Mouse (Mus musculus): ENCODE data around the gene Tmed4. TPM values are rescaled to one million over a fixed set of nuclear protein-coding genes. Genes with fewer than 3 reads are reported as not detected.

Gene Tmed4
- polyA plus RNA-seq, 1 experiment from 2014 or later, result 90.6 TPM

Other genes starting within 250 kb of the Tmed4 start
- gene Camk2b, start 208.5 kb downstream of the Tmed4 start, polyA plus RNA-seq (2014; fragmentation: Nextera tagmentation; extraction: Ambion mirVana), result 2.4 and 2.5 TPM in 2 replicates
- gene A730071L15Rik, start 74.8 kb downstream of the Tmed4 start, polyA plus RNA-seq (2014; fragmentation: Nextera tagmentation; extraction: Ambion mirVana), result 0.42 and 0.80 TPM in 2 replicates
- gene Nudcd3, start 74.5 kb downstream of the Tmed4 start, polyA plus RNA-seq (2014; fragmentation: Nextera tagmentation; extraction: Ambion mirVana), result 30.1 and 30.4 TPM in 2 replicates
- gene Npc1l1, start 44.7 kb downstream of the Tmed4 start, polyA plus RNA-seq (2014; fragmentation: Nextera tagmentation; extraction: Ambion mirVana), result not detected in 2 replicates
- gene Ddx56, start 7.1 kb downstream of the Tmed4 start, polyA plus RNA-seq (2014; fragmentation: Nextera tagmentation; extraction: Ambion mirVana), result 50.9 and 55.0 TPM in 2 replicates
- 245 and 289 TPM in 2 replicates for gene Ogdh, start 16.8 kb upstream of the Tmed4 start, polyA plus RNA-seq (2014; fragmentation: Nextera tagmentation; extraction: Ambion mirVana)
- 8.2 and 9.1 TPM in 2 replicates for gene Zmiz2, start 114.2 kb upstream of the Tmed4 start, polyA plus RNA-seq (2014; fragmentation: Nextera tagmentation; extraction: Ambion mirVana)
- gene Ppia, start 140.6 kb upstream of the Tmed4 start, polyA plus RNA-seq (2014; fragmentation: Nextera tagmentation; extraction: Ambion mirVana), result 4,253 and 4,441 TPM in 2 replicates
- gene H2afv, start 169.6 kb upstream of the Tmed4 start, polyA plus RNA-seq (2014; fragmentation: Nextera tagmentation; extraction: Ambion mirVana), result 377 and 424 TPM in 2 replicates
- gene Purb, start 201.0 kb upstream of the Tmed4 start, polyA plus RNA-seq (2014; fragmentation: Nextera tagmentation; extraction: Ambion mirVana), result 21.8 and 24.3 TPM in 2 replicates
- 0.59 and 0.77 TPM in 2 replicates for gene Myo1g, start 246.1 kb upstream of the Tmed4 start, polyA plus RNA-seq (2014; fragmentation: Nextera tagmentation; extraction: Ambion mirVana)